Mouse (Mus musculus): ENCODE measurements around the gene Zfp462.

DNA sequence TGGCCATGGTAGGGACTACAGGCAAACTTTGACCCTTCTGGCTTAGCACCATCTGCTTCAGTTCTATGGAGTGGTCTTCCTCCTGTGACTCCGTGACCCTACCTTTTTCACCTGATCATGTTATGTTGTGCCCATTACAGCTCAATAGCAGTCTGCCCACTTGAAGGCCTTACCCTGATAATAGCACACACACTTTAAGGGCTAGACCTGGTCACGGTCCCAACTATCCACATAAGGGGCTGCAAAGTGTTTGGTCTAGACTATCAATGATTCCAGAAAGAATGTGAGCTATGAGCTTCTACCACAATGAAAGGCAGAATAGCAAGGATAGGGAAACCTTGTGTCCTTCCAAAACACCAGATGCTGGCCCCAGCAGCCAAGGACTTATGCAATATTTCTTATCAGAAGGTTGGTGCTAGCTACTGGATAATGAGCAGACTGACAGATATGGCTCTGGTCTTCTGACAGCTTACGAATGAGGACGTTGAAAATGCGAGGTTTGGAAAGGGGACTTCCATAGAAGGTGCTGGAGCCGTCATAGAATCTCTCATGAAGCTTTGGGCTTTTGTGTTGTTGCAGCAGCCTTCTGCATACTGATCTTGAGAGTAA is 139.3 kb downstream of the Zfp462 start:
- no peak for TF ChIP-seq CTCF (conservative IDR thresholded peaks at IDR 0.05; ENCODE audit: low read length)
- TF ChIP-seq POU5F1 (IDR thresholded peaks at IDR 0.05; ENCODE audit: borderline replicate concordance, low read length) = no peak
